Mouse (Mus musculus): ENCODE data around the gene Pcsk2. TPM values are rescaled to one million over a fixed set of nuclear protein-coding genes. Genes with fewer than 3 reads are reported as not detected.

Pcsk2 gene
- polyA plus RNA-seq, 1 experiment from 2014 or later: 34.2 TPM

DNA sequence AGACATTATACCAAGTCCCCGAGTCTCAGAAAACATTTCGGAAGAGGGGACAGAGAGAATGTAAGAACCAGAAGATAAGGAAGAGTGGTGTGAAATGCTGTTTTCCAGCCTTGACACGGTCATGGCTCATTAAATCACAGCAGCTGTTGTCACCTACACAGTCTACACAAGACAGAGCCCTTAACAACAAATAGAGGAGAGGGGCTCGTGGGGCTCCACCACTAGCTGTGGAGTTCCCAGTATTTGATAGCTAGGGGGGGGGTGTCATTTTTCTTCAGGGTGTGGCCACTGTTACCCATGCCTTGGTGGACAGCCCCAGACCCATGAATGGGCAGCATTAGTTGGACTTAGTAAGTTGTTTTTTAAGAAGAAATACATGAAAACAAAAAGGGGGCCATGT lies 266.3 kb downstream of the Pcsk2 start:
- no peak overlapping the region for H3K9ac ChIP-seq (replicated peaks; ENCODE audit: low read length)
- no peak for ATAC-seq (ENCODE audit: low FRiP score, low TSS enrichment)
- 57% methylated on average over 4 of the region's 4 CpGs for WGBS
- H3K36me3 ChIP-seq (ENCODE audit: control insufficient read depth, insufficient read depth, low read length): 0 out of 2 replicates have a peak, but pooled peaks cover 4% of the 10 kb centered on the region
- no peaks in the 10 kb centered on the region for H3K27me3 ChIP-seq (ENCODE audit: control insufficient read depth, insufficient read depth, low read length)
- H3K4me2 ChIP-seq (ENCODE audit: low read length): no peak overlapping the region
- H3K4me3 ChIP-seq (replicated peaks; ENCODE audit: low read depth, low read length): no peak overlapping the region
- no peak for DNase-seq
- no peak overlapping the region for H3K27ac ChIP-seq (replicated peaks; ENCODE audit: low read depth, low read length)
- no peaks in the 10 kb centered on the region for H3K9me3 ChIP-seq (ENCODE audit: control insufficient read depth, low read length)
- no peaks in the 10 kb centered on the region for H3K4me1 ChIP-seq (ENCODE audit: control insufficient read depth, insufficient read depth, low read length)

DNA sequence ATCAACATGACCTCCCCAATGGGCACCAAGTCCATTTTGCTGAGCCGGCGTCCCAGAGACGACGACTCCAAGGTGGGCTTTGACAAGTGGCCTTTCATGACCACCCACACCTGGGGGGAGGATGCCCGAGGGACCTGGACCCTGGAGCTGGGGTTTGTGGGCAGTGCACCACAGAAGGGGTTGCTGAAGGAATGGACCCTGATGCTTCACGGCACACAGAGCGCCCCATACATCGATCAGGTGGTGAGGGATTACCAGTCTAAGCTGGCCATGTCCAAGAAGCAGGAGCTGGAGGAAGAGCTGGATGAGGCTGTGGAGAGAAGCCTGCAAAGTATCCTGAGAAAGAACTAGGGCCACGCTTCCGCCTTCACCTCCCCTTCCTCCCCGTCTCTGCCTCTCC lies 267.5 kb downstream of the Pcsk2 start:
- no peak overlapping the region for H3K27ac ChIP-seq (replicated peaks; ENCODE audit: low read depth, low read length)
- WGBS: 91% methylated on average over 11 of the region's 11 CpGs
- H3K4me2 ChIP-seq (ENCODE audit: low read length): no peak overlapping the region
- H3K9me3 ChIP-seq (ENCODE audit: control insufficient read depth, low read length): no peaks in the 10 kb centered on the region
- H3K36me3 ChIP-seq (ENCODE audit: control insufficient read depth, insufficient read depth, low read length): 0 out of 2 replicates have a peak, but pooled peaks cover 4% of the 10 kb centered on the region
- no peaks in the 10 kb centered on the region for H3K4me1 ChIP-seq (ENCODE audit: control insufficient read depth, insufficient read depth, low read length)
- no peak overlapping the region for H3K9ac ChIP-seq (replicated peaks; ENCODE audit: low read length)
- no peaks in the 10 kb centered on the region for H3K27me3 ChIP-seq (ENCODE audit: control insufficient read depth, insufficient read depth, low read length)
- no peak for ATAC-seq (ENCODE audit: low FRiP score, low TSS enrichment)
- DNase-seq: no peak
- no peak overlapping the region for H3K4me3 ChIP-seq (replicated peaks; ENCODE audit: low read depth, low read length)

DNA sequence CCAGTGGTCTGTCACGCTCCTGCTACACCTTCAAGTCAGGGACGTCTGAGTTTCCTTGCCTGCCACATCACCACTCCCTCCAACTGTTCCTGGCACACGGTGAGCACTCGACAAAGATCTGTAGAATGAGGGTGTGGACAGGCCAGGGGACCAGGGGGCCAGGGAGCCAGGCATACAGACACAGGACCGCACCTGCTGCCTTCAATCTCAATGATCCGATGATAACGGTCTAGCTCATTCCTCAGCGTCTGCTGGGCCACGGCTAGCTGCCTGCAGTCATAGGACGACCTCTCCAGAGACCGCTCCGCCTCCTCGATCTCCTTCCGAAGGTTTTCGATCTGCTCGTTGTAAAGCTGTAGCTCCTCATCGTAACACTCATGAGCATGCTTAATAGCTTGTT lies 285.7 kb downstream of the Pcsk2 start:
- no peaks in the 10 kb centered on the region for H3K27me3 ChIP-seq (ENCODE audit: control insufficient read depth, insufficient read depth, low read length)
- WGBS: 78% methylated on average over 17 of the region's 17 CpGs
- no peaks in the 10 kb centered on the region for H3K4me1 ChIP-seq (ENCODE audit: control insufficient read depth, insufficient read depth, low read length)
- no peak overlapping the region for H3K9ac ChIP-seq (replicated peaks; ENCODE audit: low read length)
- ATAC-seq (ENCODE audit: low FRiP score, low TSS enrichment): no peak
- no peak overlapping the region for H3K4me2 ChIP-seq (ENCODE audit: low read length)
- H3K4me3 ChIP-seq (replicated peaks; ENCODE audit: low read depth, low read length): no peak overlapping the region
- no peak for DNase-seq
- no peaks in the 10 kb centered on the region for H3K36me3 ChIP-seq (ENCODE audit: control insufficient read depth, insufficient read depth, low read length)
- H3K27ac ChIP-seq (replicated peaks; ENCODE audit: low read depth, low read length): no peak overlapping the region
- no peaks in the 10 kb centered on the region for H3K9me3 ChIP-seq (ENCODE audit: control insufficient read depth, low read length)

DNA sequence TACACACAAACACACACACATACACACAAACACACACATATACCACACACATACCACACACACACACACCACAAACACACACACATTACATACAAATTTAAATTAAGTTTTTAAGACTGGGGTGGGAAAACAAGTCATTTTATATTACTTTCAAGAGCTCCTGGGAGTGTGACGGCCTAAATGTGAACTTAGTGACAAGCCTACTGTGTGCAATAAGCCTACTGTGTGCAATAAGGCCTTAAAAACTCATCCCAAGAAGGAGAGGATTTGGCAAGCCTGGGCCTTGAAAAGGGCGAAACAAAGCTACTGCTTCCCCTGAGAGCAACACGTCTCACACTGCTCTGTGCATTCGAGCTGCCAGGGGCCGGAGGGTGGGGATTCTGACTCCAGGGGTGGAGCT lies 286.8 kb downstream of the Pcsk2 start:
- Histone ChIP-seq H3K9ac (replicated peaks; ENCODE audit: low read length) (no peak overlapping the region), H3K36me3 (ENCODE audit: control insufficient read depth, insufficient read depth, low read length) (no peaks in the 10 kb centered on the region), H3K4me2 (ENCODE audit: low read length) (no peak overlapping the region), H3K4me1 (ENCODE audit: control insufficient read depth, insufficient read depth, low read length) (no peaks in the 10 kb centered on the region), H3K27ac (replicated peaks; ENCODE audit: low read depth, low read length) (no peak overlapping the region), H3K27me3 (ENCODE audit: control insufficient read depth, insufficient read depth, low read length) (no peaks in the 10 kb centered on the region), H3K4me3 (replicated peaks; ENCODE audit: low read depth, low read length) (no peak overlapping the region), H3K9me3 (ENCODE audit: control insufficient read depth, low read length) (no peaks in the 10 kb centered on the region)
- ATAC-seq (ENCODE audit: low FRiP score, low TSS enrichment) (no peak), DNase-seq (no peak)
- WGBS: 79% methylated on average over 5 of the region's 5 CpGs

DNA sequence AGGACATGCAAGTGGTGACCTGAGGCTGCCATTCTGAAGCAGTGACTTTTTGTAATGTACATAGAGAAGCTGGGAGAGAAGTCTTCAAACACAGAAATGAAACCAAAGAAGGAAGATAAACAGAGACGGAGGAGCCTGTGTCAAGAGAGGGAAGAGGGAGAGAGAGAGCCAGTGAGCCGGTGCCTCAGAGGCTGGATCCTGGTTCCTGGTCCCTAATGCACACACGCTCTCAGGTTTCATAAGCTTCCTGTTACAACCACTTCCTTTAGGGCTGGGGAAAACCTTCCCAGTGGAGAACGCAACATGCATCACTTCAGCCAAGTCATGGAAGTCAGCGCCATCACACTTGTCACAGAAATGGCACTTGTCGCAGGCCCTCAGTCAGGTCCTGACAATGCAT lies 288.1 kb downstream of the Pcsk2 start:
- Histone ChIP-seq H3K27me3 (ENCODE audit: control insufficient read depth, insufficient read depth, low read length) (no peaks in the 10 kb centered on the region), H3K4me3 (replicated peaks; ENCODE audit: low read depth, low read length) (no peak overlapping the region), H3K9ac (replicated peaks; ENCODE audit: low read length) (no peak overlapping the region), H3K4me1 (ENCODE audit: control insufficient read depth, insufficient read depth, low read length) (no peaks in the 10 kb centered on the region), H3K9me3 (ENCODE audit: control insufficient read depth, low read length) (no peaks in the 10 kb centered on the region), H3K4me2 (ENCODE audit: low read length) (no peak overlapping the region), H3K27ac (replicated peaks; ENCODE audit: low read depth, low read length) (no peak overlapping the region), H3K36me3 (ENCODE audit: control insufficient read depth, insufficient read depth, low read length) (no peaks in the 10 kb centered on the region)
- WGBS: 89% methylated on average over 6 of the region's 6 CpGs
- DNase-seq (no peak), ATAC-seq (ENCODE audit: low FRiP score, low TSS enrichment) (no peak)

DNA sequence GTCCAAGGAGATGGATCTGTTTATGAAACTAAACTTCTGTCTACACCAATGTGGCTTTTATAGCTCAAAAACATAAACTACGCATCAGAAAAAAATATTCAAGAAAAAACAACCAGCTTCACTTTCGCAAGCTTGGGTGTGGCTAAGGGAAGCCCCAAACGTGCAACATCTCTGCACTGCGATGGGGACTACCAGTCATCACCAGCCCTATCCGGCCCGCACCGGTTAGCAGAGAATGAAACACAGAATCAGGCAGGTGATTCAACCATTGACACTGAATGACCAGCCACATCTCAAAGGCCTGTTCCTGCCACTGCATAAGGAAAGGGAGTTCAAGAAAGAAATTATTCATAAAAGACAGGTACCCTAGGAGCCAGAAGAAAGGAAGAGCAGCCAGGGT lies 289.9 kb downstream of the Pcsk2 start:
- Histone ChIP-seq H3K9ac (replicated peaks; ENCODE audit: low read length) (no peak overlapping the region), H3K4me2 (ENCODE audit: low read length) (no peak overlapping the region), H3K27me3 (ENCODE audit: control insufficient read depth, insufficient read depth, low read length) (no peaks in the 10 kb centered on the region), H3K27ac (replicated peaks; ENCODE audit: low read depth, low read length) (no peak overlapping the region), H3K4me3 (replicated peaks; ENCODE audit: low read depth, low read length) (no peak overlapping the region), H3K4me1 (ENCODE audit: control insufficient read depth, insufficient read depth, low read length) (no peaks in the 10 kb centered on the region), H3K36me3 (ENCODE audit: control insufficient read depth, insufficient read depth, low read length) (no peaks in the 10 kb centered on the region), H3K9me3 (ENCODE audit: control insufficient read depth, low read length) (no peaks in the 10 kb centered on the region)
- DNase-seq (no peak), ATAC-seq (ENCODE audit: low FRiP score, low TSS enrichment) (no peak)
- WGBS: 89% methylated on average over 7 of the region's 7 CpGs

DNA sequence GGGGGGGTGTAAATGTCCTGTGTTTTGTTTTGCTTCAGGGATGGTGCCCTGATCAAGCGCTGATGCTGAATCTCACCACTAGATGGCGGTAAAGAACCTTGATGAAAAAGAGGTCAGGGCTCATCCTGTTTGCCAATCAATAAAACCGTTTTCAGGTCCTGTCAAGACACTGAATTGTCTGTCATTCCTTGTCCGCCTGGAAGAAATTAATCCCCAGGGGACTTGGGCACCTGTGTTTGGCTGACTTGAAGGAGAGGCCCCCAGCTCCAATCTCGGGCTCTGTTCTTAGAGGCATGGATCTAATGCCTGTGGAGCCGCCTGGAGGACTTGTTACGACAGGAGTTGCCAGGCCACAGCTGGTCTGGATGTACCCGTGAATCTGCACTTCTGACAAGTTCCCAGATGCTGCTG lies 291.3 kb downstream of the Pcsk2 start:
- peak; percentile 93 for DNase-seq
- peak; percentile 59; the same call in 1 of the 2 replicates for ATAC-seq (ENCODE audit: low FRiP score, low TSS enrichment)
- WGBS: 2% methylated on average over 8 of the region's 8 CpGs
- H3K4me1 ChIP-seq (ENCODE audit: control insufficient read depth, insufficient read depth, low read length): no peaks in the 10 kb centered on the region
- H3K4me2 ChIP-seq (ENCODE audit: low read length): peak overlapping the region; percentile 53
- no peaks in the 10 kb centered on the region for H3K9me3 ChIP-seq (ENCODE audit: control insufficient read depth, low read length)
- H3K27ac ChIP-seq (replicated peaks; ENCODE audit: low read depth, low read length): no peak overlapping the region
- no peaks in the 10 kb centered on the region for H3K36me3 ChIP-seq (ENCODE audit: control insufficient read depth, insufficient read depth, low read length)
- no peaks in the 10 kb centered on the region for H3K27me3 ChIP-seq (ENCODE audit: control insufficient read depth, insufficient read depth, low read length)
- no peak overlapping the region for H3K9ac ChIP-seq (replicated peaks; ENCODE audit: low read length)
- H3K4me3 ChIP-seq (replicated peaks; ENCODE audit: low read depth, low read length): peak overlapping the region; percentile 18; the same call in 1 of the 2 replicates

DNA sequence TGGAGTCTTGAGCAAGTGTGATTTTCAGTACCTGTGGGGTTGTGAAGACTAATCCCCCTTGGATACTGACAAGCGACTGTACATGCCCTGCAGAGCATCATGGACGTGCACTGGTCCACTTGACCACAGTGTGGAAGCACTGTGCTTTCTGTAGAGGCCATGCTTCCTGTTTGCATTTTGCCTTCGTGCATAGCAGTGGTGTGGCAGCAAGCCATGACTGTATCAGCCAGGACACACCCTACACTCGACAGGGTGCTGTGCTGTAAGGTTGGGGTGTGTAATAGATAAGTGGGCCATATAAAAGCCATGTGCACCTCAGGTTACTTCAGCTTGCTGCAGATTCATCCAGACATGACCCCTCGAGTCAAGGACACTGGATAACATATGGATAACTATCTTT lies 292.7 kb downstream of the Pcsk2 start:
- Histone ChIP-seq H3K27me3 (ENCODE audit: control insufficient read depth, insufficient read depth, low read length) (no peaks in the 10 kb centered on the region), H3K9me3 (ENCODE audit: control insufficient read depth, low read length) (no peaks in the 10 kb centered on the region), H3K9ac (replicated peaks; ENCODE audit: low read length) (no peak overlapping the region), H3K36me3 (ENCODE audit: control insufficient read depth, insufficient read depth, low read length) (no peaks in the 10 kb centered on the region), H3K4me2 (ENCODE audit: low read length) (no peak overlapping the region), H3K4me3 (replicated peaks; ENCODE audit: low read depth, low read length) (no peak overlapping the region), H3K4me1 (ENCODE audit: control insufficient read depth, insufficient read depth, low read length) (no peaks in the 10 kb centered on the region), H3K27ac (replicated peaks; ENCODE audit: low read depth, low read length) (no peak overlapping the region)
- DNase-seq (no peak), ATAC-seq (ENCODE audit: low FRiP score, low TSS enrichment) (no peak)
- whole genome bisulfite sequencing: 76% methylated on average over 5 of the region's 5 CpGs

DNA sequence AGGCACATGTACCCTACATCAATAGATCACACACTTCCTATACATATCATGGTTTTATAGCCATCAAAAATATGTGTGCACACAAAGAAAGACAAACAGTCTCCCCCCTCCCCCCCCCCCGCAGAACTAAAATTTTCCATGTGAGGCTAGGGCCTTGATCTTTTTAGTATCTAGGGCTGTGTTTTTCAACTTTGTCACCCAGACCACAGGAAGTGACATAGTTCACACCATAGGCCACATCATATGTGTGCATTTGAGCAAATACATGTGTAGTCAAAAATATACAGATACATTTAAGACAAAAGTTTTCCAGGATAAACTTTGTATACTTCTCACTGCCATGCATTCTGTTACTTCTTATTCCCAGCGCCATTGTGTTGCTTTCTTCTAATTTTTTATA lies 293.5 kb downstream of the Pcsk2 start:
- no peak overlapping the region for H3K9ac ChIP-seq (replicated peaks; ENCODE audit: low read length)
- no peak overlapping the region for H3K4me3 ChIP-seq (replicated peaks; ENCODE audit: low read depth, low read length)
- H3K27me3 ChIP-seq (ENCODE audit: control insufficient read depth, insufficient read depth, low read length): no peaks in the 10 kb centered on the region
- DNase-seq (no peak), ATAC-seq (ENCODE audit: low FRiP score, low TSS enrichment) (no peak)
- WGBS: 92% methylated on average over 2 of the region's 2 CpGs
- no peak overlapping the region for H3K27ac ChIP-seq (replicated peaks; ENCODE audit: low read depth, low read length)
- H3K4me1 ChIP-seq (ENCODE audit: control insufficient read depth, insufficient read depth, low read length): no peaks in the 10 kb centered on the region
- no peak overlapping the region for H3K4me2 ChIP-seq (ENCODE audit: low read length)
- no peaks in the 10 kb centered on the region for H3K9me3 ChIP-seq (ENCODE audit: control insufficient read depth, low read length)
- no peaks in the 10 kb centered on the region for H3K36me3 ChIP-seq (ENCODE audit: control insufficient read depth, insufficient read depth, low read length)
